Mouse (Mus musculus) limb, embryonic 12.5 days (tissue): Measurements from ENCODE around the gene Fabp1. TPM values are rescaled to one million over a fixed set of nuclear protein-coding genes. Genes with fewer than 3 reads are reported as not detected.

Experiments
- ATAC-seq: fragments of 200-750 bp; cut with Nextera tagmentation; 2 replicates; pipeline ENCODE4 v1.8.0; 2017; ENCODE audit warnings: low read depth, moderate TSS enrichment; ENCODE audit not compliant: insufficient number of reproducible peaks, insufficient read depth, low FRiP score, low TSS enrichment
- H3K27ac ChIP-seq: fragments of 300-500 bp; sonication (generic); 2 replicates; pipeline ENCODE4 v1.5.1; 2016; ENCODE audit warnings: mild to moderate bottlenecking, moderate library complexity
- H3K27me3 ChIP-seq: fragments of 300-500 bp; sonication (generic); 2 replicates; pipeline ENCODE4 v1.6.1; 2016; ENCODE audit warnings: mild to moderate bottlenecking, moderate library complexity
- H3K36me3 ChIP-seq: fragments of 300-500 bp; sonication (generic); 2 replicates; pipeline ENCODE4 v1.6.1; 2016; ENCODE audit warnings: mild to moderate bottlenecking, moderate library complexity
- H3K4me1 ChIP-seq: fragments of 300-500 bp; sonication (generic); replicated peaks from 2 replicates; pipeline ENCODE4 v1.6.1; 2016
- H3K4me2 ChIP-seq: fragments of 300-500 bp; sonication (generic); 2 replicates; pipeline ENCODE4 v1.6.1; 2016; ENCODE audit warnings: mild to moderate bottlenecking, moderate library complexity
- H3K4me3 ChIP-seq: fragments of 300-500 bp; sonication (generic); replicated peaks from 2 replicates; pipeline ENCODE4 v1.5.1; 2016; ENCODE audit warnings: mild to moderate bottlenecking
- H3K9ac ChIP-seq: fragments of 300-500 bp; sonication (generic); replicated peaks from 2 replicates; pipeline ENCODE4 v1.6.1; 2016; ENCODE audit warnings: mild to moderate bottlenecking, moderate library complexity
- H3K9me3 ChIP-seq: fragments of 300-500 bp; sonication (generic); 2 replicates; pipeline ENCODE4 v1.6.1; 2016; ENCODE audit warnings: mild to moderate bottlenecking, moderate library complexity
- WGBS: fragments of 180-500 bp; shearing (Covaris S2); methylation state at CpG from one replicate; pipeline ENCODE4 v1.1.7; 2016; 5-methylcytosine and 5-hydroxymethylcytosine counted together
- polyA plus RNA-seq: library from polyadenylated mRNA; unstranded; fragments of >200 nt; fragmentation: Nextera tagmentation; extraction: Ambion mirVana; gene quantifications from 2 replicates; pipeline ENCODE4 v1.2.1, GENCODE M21; 2016

The Fabp1 gene
- polyA plus RNA-seq, 1 experiment from 2014 or later, result not detected

DNA sequence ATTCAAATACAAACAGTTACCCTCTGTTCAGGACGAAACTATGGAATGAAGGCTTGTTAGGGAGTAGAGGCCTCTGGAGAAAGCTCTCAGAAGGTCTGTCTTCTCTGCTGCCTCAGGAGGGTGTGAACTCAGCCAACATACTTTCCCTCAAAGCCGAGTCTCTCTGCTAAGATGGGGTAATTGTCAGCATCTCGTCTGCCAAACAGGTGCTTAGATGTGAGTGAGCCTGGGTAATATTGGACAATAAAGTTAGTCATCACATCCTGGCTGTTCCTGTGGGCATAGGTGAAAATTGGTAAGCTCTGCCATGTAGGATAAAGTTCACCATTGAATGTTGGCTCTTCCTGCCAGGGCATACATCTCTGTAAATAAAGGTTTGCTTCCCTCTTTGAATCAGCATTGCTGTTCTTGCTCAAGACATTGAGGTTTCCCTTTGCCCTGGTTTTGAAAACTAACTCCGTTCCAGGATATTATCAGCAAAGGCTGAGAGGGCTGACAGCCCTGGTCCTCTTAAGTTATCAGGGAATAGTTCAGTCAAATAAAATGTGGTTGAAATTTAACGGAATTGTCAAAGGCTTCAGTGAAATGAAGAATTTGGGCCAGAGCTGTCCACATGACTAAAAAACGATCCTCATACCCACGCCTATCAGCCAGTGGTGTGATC lies 14.6 kb upstream of the Fabp1 start:
- ATAC-seq, result no peak
- 81% methylated on average over 7 of the region's 7 CpGs for WGBS
- Histone ChIP-seq H3K4me1 (no peaks in the 10 kb centered on the region), H3K9ac (no peak overlapping the region), H3K4me3 (no peak overlapping the region), H3K9me3 (no peaks in the 10 kb centered on the region), H3K27ac (no peak overlapping the region), H3K36me3 (no peaks in the 10 kb centered on the region), H3K27me3 (no peaks in the 10 kb centered on the region), H3K4me2 (no peak overlapping the region)

DNA sequence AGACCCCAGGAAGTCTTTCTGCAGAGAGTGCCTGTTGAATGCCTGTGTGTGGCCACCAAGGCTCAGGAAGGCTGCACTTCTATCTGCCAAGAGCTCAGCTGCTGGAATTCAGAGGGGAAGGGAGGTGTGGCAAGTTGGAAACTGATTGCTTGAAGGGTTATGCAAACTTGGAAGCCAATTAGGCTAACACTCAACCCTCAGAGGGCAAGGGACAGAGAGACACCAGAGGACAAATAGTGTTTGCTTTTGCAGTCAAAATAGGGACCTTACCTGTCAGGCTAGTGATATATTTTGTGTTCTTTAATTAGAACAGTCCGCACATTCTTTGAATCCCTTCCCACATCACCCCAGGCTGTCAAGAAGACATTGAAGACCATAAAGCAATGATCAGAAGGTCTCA lies 10.0 kb upstream of the Fabp1 start:
- 14% methylated on average over 1 of the region's 1 CpGs for WGBS
- no peaks in the 10 kb centered on the region for H3K9me3 ChIP-seq
- no peak overlapping the region for H3K9ac ChIP-seq
- H3K4me1 ChIP-seq, result no peaks in the 10 kb centered on the region
- no peak overlapping the region for H3K4me2 ChIP-seq
- H3K27me3 ChIP-seq, result no peaks in the 10 kb centered on the region
- no peaks in the 10 kb centered on the region for H3K36me3 ChIP-seq
- no peak for ATAC-seq
- H3K4me3 ChIP-seq, result no peak overlapping the region
- no peak overlapping the region for H3K27ac ChIP-seq

DNA sequence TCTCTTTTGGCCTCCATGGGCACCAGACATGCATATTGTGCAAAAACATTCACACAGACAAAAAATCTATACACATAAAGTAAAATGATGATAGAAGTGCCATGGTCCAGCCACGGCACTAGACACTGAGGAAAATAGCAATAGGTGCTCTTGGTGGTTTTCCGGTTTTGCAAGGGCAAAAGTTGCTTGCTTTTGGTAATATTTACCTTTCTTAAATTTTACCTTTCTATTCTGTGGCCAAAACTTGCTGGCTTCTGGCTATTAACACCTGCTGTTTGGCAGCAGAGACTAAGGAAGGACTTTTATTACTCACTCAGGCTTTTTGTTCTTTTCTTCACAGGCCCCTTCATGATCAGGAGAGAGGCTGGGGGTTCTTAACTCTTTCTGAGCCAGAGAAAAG lies 9.1 kb upstream of the Fabp1 start:
- ATAC-seq, result no peak
- no peaks in the 10 kb centered on the region for H3K4me1 ChIP-seq

DNA sequence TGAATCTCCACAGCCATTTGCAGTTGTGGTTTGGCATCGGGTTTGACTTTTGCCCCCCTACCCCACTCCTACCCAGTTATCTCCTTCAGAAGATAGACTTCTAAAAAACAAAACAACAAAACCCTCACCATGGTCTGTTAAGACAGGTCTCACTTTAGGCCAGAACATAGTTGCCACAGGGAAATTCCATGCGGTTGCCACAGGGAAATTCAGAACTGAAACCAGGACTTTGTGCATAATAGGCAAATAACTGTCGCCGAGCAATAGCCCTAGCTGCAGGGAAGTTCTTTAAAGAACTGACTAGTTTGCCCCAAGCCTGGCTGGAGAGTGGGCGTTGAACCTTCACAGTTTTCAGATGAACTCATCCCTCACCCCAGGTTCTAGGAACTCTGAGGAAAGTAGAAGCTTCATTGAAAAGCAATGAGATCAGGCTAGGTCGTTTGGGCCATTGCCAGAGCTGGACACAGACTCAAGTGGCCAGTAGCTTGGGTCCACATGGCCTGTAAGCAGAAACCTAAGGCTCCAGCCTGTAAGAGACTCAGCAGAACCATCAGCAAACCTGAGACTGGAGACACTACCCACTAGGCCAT lies 6.4 kb upstream of the Fabp1 start:
- H3K27ac ChIP-seq, result no peak overlapping the region
- H3K4me1 ChIP-seq, result no peaks in the 10 kb centered on the region
- no peaks in the 10 kb centered on the region for H3K36me3 ChIP-seq
- H3K4me2 ChIP-seq, result no peak overlapping the region
- no peak for ATAC-seq
- no peak overlapping the region for H3K4me3 ChIP-seq
- no peaks in the 10 kb centered on the region for H3K27me3 ChIP-seq
- 80% methylated on average over 6 of the region's 6 CpGs for WGBS
- H3K9me3 ChIP-seq, result no peaks in the 10 kb centered on the region
- no peak overlapping the region for H3K9ac ChIP-seq

More for the DNA sequence above, 9.1 kb upstream of the Fabp1 start:
- Histone ChIP-seq H3K27me3 (no peaks in the 10 kb centered on the region), H3K9ac (no peak overlapping the region), H3K9me3 (no peaks in the 10 kb centered on the region), H3K4me2 (no peak overlapping the region), H3K36me3 (no peaks in the 10 kb centered on the region), H3K4me3 (no peak overlapping the region), H3K27ac (no peak overlapping the region)
- WGBS, result 71% methylated on average over 2 of the region's 2 CpGs

DNA sequence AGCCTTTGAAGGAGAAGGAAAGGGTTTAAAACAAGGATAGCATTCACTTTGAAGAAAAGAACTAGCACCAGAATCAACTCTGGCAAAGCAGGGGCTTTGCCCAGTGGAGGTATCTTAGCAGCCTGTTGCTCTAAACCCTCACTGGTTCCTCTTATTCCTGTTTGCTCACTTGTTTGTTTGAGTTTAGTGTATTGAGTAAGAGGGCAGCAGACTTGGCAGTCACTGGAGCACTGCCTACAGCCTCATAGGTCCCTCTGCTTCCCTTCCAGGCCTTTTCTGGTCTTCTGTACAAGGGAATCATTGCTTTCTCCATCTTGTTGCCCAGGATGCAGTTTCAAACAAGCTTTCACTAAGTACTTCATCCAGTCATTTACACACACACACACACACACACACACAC lies 3.5 kb upstream of the Fabp1 start:
- H3K27me3 ChIP-seq, result no peaks in the 10 kb centered on the region
- no peak for ATAC-seq
- no peak overlapping the region for H3K27ac ChIP-seq
- no peak overlapping the region for H3K4me2 ChIP-seq
- H3K36me3 ChIP-seq, result no peaks in the 10 kb centered on the region
- no peak overlapping the region for H3K9ac ChIP-seq
- no peaks in the 10 kb centered on the region for H3K4me1 ChIP-seq
- no peaks in the 10 kb centered on the region for H3K9me3 ChIP-seq
- H3K4me3 ChIP-seq, result no peak overlapping the region

DNA sequence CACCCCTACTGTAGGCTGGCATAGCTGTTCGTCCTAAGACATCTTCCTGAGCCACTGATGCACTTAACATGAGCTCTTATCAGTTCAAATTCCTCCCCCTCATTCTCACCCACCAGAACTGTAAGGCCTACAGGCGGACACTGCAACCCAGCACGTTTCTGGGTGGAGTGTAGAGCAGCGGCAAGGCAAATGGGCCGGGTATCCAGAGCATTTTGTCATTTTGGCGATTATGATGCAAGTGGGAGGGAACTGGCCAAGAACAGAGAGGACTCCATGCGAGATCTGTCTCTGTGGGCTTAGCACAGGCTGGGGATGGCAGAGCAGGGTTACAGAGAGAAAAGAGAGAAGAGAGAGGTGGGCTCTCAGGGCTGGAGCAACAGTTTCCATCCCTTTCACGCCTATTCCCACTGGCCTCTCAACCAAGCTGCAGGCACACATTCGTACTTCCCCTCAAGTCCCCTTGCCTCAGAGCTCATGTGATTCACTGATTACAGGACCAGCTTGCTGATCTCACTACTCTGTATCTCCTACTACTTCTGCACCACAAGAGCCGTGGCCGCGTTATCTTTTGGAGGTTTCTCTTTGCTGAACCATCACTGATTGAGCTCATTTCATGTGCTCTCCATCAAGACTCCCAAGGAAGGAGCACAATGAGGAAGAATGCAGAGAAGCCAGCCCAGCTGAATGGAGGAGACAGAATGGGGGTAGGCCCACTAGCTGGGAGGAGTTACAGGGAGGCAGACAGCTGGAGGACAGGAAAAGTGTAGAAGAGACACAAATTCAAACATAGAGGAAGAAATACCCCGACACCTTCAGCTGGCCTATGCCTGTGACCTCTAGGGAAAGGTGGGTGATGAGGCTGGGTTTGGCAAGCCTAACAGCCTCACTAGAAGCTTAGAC lies 1.7 kb upstream of the Fabp1 start:
- Histone ChIP-seq H3K9ac (no peak overlapping the region), H3K36me3 (no peaks in the 10 kb centered on the region), H3K9me3 (no peaks in the 10 kb centered on the region), H3K4me1 (0 out of 2 replicates have a peak, but pooled peaks cover 5% of the 10 kb centered on the region), H3K4me3 (no peak overlapping the region), H3K27ac (no peak overlapping the region), H3K4me2 (no peak overlapping the region), H3K27me3 (no peaks in the 10 kb centered on the region)
- no peak for ATAC-seq
- WGBS, result 83% methylated on average over 13 of the region's 13 CpGs

DNA sequence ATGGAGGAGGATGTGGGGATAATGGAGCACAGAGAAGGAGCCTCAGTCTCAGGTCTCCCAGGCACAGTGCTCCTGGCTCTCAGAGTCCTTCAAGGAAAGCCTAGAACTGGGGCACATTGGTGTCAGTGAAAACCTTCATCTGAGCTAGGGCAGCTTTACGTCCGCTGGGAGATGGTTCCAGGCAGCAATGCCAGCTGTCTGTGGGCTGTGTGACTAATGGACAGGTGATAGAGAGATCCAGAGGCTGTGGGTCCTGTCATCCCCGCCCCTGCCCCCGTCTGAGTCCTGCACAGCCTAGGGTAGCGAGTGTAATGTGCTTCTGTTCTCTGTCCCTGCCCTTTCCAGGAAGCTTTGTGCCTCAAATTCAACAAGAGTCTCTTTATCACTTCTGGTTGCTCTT lies 2.3 kb downstream of the Fabp1 start:
- ATAC-seq, result no peak
- Histone ChIP-seq H3K4me3 (no peak overlapping the region), H3K9me3 (no peaks in the 10 kb centered on the region), H3K4me1 (0 out of 2 replicates have a peak, but pooled peaks cover 5% of the 10 kb centered on the region), H3K27me3 (no peaks in the 10 kb centered on the region), H3K27ac (no peak overlapping the region), H3K36me3 (no peaks in the 10 kb centered on the region), H3K9ac (no peak overlapping the region), H3K4me2 (no peak overlapping the region)
- WGBS, result 64% methylated on average over 5 of the region's 5 CpGs

DNA sequence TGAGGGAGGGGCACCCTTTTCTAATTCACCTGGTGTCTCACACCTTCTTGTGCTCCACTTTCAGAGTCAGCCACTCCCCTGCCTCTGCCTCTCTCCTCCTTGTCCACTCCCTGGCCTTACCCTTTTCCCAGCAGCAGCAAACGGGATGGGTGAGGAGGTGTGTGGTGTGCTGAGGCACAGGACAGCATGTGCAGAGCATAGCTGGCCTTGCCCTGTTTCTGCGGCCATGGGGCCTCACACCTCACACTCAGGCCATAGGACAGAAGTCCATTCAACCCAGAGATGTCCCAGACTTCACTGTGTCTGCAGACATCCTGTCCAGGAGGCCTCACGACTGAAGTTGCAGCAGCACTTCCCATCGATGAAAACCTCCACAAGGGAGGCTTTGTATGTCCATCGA lies 4.0 kb downstream of the Fabp1 start:
- Histone ChIP-seq H3K27ac (no peak overlapping the region), H3K27me3 (no peaks in the 10 kb centered on the region), H3K36me3 (no peaks in the 10 kb centered on the region), H3K4me2 (no peak overlapping the region), H3K9ac (no peak overlapping the region), H3K9me3 (no peaks in the 10 kb centered on the region), H3K4me3 (no peak overlapping the region), H3K4me1 (0 out of 2 replicates have a peak, but pooled peaks cover 5% of the 10 kb centered on the region)
- WGBS, result 78% methylated on average over 5 of the region's 5 CpGs
- ATAC-seq, result no peak

DNA sequence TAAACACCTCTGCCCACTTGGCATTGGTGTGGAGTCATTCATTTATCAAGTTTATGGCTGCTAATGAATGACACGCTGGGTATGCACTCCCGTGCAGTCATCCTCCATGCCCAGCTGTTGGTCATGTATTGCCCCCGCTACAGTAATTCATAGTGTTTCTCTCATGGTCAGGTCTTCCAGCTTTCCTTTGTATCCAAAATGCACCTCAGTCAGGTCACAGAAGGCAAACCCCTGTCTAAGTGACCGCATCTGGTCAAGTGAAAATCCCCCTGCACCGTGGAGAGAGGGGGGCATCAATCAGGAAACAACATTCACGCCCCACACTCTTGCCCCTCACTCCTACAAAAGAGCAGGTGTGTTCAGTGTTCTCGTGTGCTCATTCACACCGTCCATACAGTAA lies 4.5 kb downstream of the Fabp1 start:
- Histone ChIP-seq H3K9ac (no peak overlapping the region), H3K27me3 (no peaks in the 10 kb centered on the region), H3K4me3 (no peak overlapping the region), H3K4me1 (0 out of 2 replicates have a peak, but pooled peaks cover 5% of the 10 kb centered on the region), H3K9me3 (no peaks in the 10 kb centered on the region), H3K36me3 (no peaks in the 10 kb centered on the region), H3K27ac (no peak overlapping the region), H3K4me2 (no peak overlapping the region)
- WGBS, result 74% methylated on average over 8 of the region's 8 CpGs
- no peak for ATAC-seq

DNA sequence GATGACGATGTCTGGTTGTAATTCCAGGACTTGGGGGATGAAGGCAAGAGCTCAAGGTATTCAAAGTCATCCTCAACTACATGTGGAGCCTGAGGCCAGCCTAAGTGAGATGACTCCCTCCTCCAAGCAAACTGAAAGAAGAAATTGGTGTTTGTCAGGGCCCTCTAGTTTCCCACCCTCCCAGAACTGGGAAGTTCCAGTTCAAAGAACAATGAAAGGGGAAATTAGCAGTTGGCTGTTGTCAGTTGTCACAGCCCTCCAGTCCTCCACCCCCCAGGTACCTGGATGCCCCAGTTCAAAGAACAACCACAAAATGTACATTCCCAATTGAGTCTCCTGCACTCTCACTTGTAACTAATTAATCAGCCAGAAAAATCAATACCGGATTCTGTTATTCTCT lies 9.1 kb downstream of the Fabp1 start:
- WGBS, result 72% methylated on average over 2 of the region's 2 CpGs
- no peak overlapping the region for H3K27ac ChIP-seq
- no peak overlapping the region for H3K9ac ChIP-seq
- no peaks in the 10 kb centered on the region for H3K9me3 ChIP-seq
- no peak for ATAC-seq
- no peak overlapping the region for H3K4me3 ChIP-seq
- no peaks in the 10 kb centered on the region for H3K27me3 ChIP-seq
- no peaks in the 10 kb centered on the region for H3K36me3 ChIP-seq
- H3K4me1 ChIP-seq, result no peaks in the 10 kb centered on the region
- no peak overlapping the region for H3K4me2 ChIP-seq

DNA sequence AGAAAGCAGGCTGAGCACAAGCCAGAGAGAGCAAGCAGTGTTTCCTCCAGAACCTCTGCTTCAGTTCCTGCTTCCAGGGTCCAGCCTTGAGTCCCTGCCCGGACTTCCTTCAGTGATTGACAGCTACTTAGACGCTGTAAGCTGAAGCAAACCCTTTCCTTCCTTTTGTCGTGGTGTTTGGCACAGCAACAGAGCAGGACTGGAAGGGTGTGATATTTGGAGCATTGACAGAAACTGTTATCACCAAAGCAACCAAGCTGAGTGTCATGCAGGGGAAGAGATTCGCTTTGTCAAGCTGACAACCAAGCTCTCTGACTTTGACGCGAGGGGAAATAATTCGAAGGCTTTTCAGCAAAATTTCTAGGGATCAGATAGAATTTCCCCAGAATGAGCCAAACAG lies 12.3 kb downstream of the Fabp1 start:
- 68% methylated on average over 7 of the region's 7 CpGs for WGBS
- H3K36me3 ChIP-seq, result no peaks in the 10 kb centered on the region
- no peaks in the 10 kb centered on the region for H3K27me3 ChIP-seq
- no peak overlapping the region for H3K9ac ChIP-seq
- H3K9me3 ChIP-seq, result no peaks in the 10 kb centered on the region
- ATAC-seq, result no peak
- H3K4me3 ChIP-seq, result no peak overlapping the region
- H3K27ac ChIP-seq, result no peak overlapping the region
- H3K4me1 ChIP-seq, result no peaks in the 10 kb centered on the region
- no peak overlapping the region for H3K4me2 ChIP-seq
